Mouse (Mus musculus): Measurements from ENCODE around the gene Slc2a2. TPM values are rescaled to one million over a fixed set of nuclear protein-coding genes. Genes with fewer than 3 reads are reported as not detected.
"Not testable (repeated sequence)": the region's sequence is repeated elsewhere in the genome, so short reads cannot be mapped to it uniquely, and the experiment has no call there.

Slc2a2 gene
- polyA plus RNA-seq, 1 experiment from 2014 or later = 0.05 TPM

GRCm38 (mm10) chr3:28740353-28740752 lies 42.6 kb downstream of the Slc2a2 start:
- WGBS = 32% methylated on average over 6 of the region's 6 CpGs
- no peaks in the 10 kb centered on the region for H3K4me1 ChIP-seq
- H3K9ac ChIP-seq = no peak overlapping the region
- no peaks in the 10 kb centered on the region for H3K9me3 ChIP-seq
- no peak overlapping the region for H3K4me3 ChIP-seq
- H3K27me3 ChIP-seq = peaks cover 15% of the 10 kb centered on the region; the same call in 1 of the 2 replicates
- no peak for ATAC-seq (ENCODE audit: low FRiP score, low read depth)
- H3K27ac ChIP-seq = no peak overlapping the region
- H3K4me2 ChIP-seq (replicated peaks) = no peak overlapping the region
- H3K36me3 ChIP-seq = no peaks in the 10 kb centered on the region

GRCm38 (mm10) chr3:28743251-28743650 lies 45.5 kb downstream of the Slc2a2 start:
- ATAC-seq (ENCODE audit: low FRiP score, low read depth) = no peak
- WGBS = 49% methylated on average over 8 of the region's 8 CpGs
- Histone ChIP-seq H3K4me1 (peaks cover 4% of the 10 kb centered on the region), H3K27ac (no peak overlapping the region), H3K27me3 (peaks cover 19% of the 10 kb centered on the region; the same call in 1 of the 2 replicates), H3K9ac (no peak overlapping the region), H3K4me2 (replicated peaks) (no peak overlapping the region), H3K4me3 (no peak overlapping the region), H3K36me3 (no peaks in the 10 kb centered on the region), H3K9me3 (no peaks in the 10 kb centered on the region)

GRCm38 (mm10) chr3:28745835-28746483 lies 48.3 kb downstream of the Slc2a2 start:
- H3K9me3 ChIP-seq = no peaks in the 10 kb centered on the region
- no peak overlapping the region for H3K4me3 ChIP-seq
- H3K4me2 ChIP-seq (replicated peaks) = no peak overlapping the region
- WGBS = 28% methylated on average over 7 of the region's 7 CpGs
- ATAC-seq (ENCODE audit: low FRiP score, low read depth) = peak; percentile 84
- no peak overlapping the region for H3K27ac ChIP-seq
- H3K36me3 ChIP-seq = no peaks in the 10 kb centered on the region
- no peak overlapping the region for H3K9ac ChIP-seq
- H3K27me3 ChIP-seq = peaks cover 19% of the 10 kb centered on the region; the same call in 1 of the 2 replicates
- peaks cover 5% of the 10 kb centered on the region for H3K4me1 ChIP-seq

GRCm38 (mm10) chr3:28748151-28748550 lies 50.4 kb downstream of the Slc2a2 start:
- Histone ChIP-seq H3K4me1 (peaks cover 5% of the 10 kb centered on the region), H3K27me3 (peaks cover 17% of the 10 kb centered on the region; the same call in 1 of the 2 replicates), H3K36me3 (no peaks in the 10 kb centered on the region), H3K9me3 (no peaks in the 10 kb centered on the region), H3K4me3 (no peak overlapping the region), H3K27ac (no peak overlapping the region), H3K4me2 (replicated peaks) (no peak overlapping the region), H3K9ac (no peak overlapping the region)
- WGBS = 51% methylated on average over 3 of the region's 3 CpGs
- no peak for ATAC-seq (ENCODE audit: low FRiP score, low read depth)

GRCm38 (mm10) chr3:28748956-28749355 lies 51.3 kb downstream of the Slc2a2 start:
- Histone ChIP-seq H3K4me3 (no peak overlapping the region), H3K27ac (no peak overlapping the region), H3K4me2 (replicated peaks) (no peak overlapping the region), H3K9me3 (no peaks in the 10 kb centered on the region), H3K4me1 (peaks cover 5% of the 10 kb centered on the region), H3K27me3 (peaks cover 8% of the 10 kb centered on the region; the same call in 1 of the 2 replicates), H3K36me3 (no peaks in the 10 kb centered on the region), H3K9ac (no peak overlapping the region)
- ATAC-seq (ENCODE audit: low FRiP score, low read depth) = no peak

GRCm38 (mm10) chr3:28755477-28755876 lies 57.8 kb downstream of the Slc2a2 start:
- Histone ChIP-seq H3K4me1 (no peaks in the 10 kb centered on the region), H3K4me3 (no peak overlapping the region), H3K36me3 (no peaks in the 10 kb centered on the region), H3K27ac (no peak overlapping the region), H3K27me3 (no peaks in the 10 kb centered on the region), H3K4me2 (replicated peaks) (no peak overlapping the region), H3K9me3 (no peaks in the 10 kb centered on the region), H3K9ac (no peak overlapping the region)
- no peak for ATAC-seq (ENCODE audit: low FRiP score, low read depth)
- 78% methylated on average over 7 of the region's 7 CpGs for WGBS

- Histone ChIP-seq H3K4me1 (no peaks in the 10 kb centered on the region), H3K4me2 (replicated peaks) (no peak overlapping the region), H3K9me3 (no peaks in the 10 kb centered on the region), H3K9ac (no peak overlapping the region), H3K27me3 (no peaks in the 10 kb centered on the region), H3K4me3 (no peak overlapping the region), H3K36me3 (no peaks in the 10 kb centered on the region), H3K27ac (no peak overlapping the region)
- WGBS = 57% methylated on average over 8 of the region's 8 CpGs
- ATAC-seq (ENCODE audit: low FRiP score, low read depth) = no peak
Observed at GRCm38 (mm10) chr3:28761225-28761789, 63.6 kb downstream of the Slc2a2 start.

- whole genome bisulfite sequencing = 88% methylated on average over 4 of the region's 4 CpGs
- Histone ChIP-seq H3K9me3 (no peaks in the 10 kb centered on the region; the same call in 1 of the 2 replicates), H3K4me3 (no peak overlapping the region), H3K27ac (no peak overlapping the region), H3K4me1 (no peaks in the 10 kb centered on the region), H3K4me2 (replicated peaks) (no peak overlapping the region), H3K9ac (no peak overlapping the region), H3K27me3 (no peaks in the 10 kb centered on the region), H3K36me3 (no peaks in the 10 kb centered on the region)
- no peak for ATAC-seq (ENCODE audit: low FRiP score, low read depth)
Observed at GRCm38 (mm10) chr3:28766935-28767334, 69.2 kb downstream of the Slc2a2 start.

GRCm38 (mm10) chr3:28768222-28768621 lies 70.5 kb downstream of the Slc2a2 start:
- Histone ChIP-seq H3K9me3 (no peaks in the 10 kb centered on the region; the same call in 1 of the 2 replicates), H3K9ac (no peak overlapping the region), H3K27ac (no peak overlapping the region), H3K36me3 (no peaks in the 10 kb centered on the region), H3K4me2 (replicated peaks) (no peak overlapping the region), H3K4me1 (no peaks in the 10 kb centered on the region), H3K27me3 (no peaks in the 10 kb centered on the region), H3K4me3 (no peak overlapping the region)
- ATAC-seq (ENCODE audit: low FRiP score, low read depth) = no peak
- 53% methylated on average over 3 of the region's 3 CpGs for WGBS

- not testable (repeated sequence) for H3K4me1 ChIP-seq; H3K4me3 ChIP-seq; H3K9ac ChIP-seq; H3K36me3 ChIP-seq; H3K9me3 ChIP-seq; H3K27me3 ChIP-seq; H3K4me2 ChIP-seq (replicated peaks); H3K27ac ChIP-seq; ATAC-seq (ENCODE audit: low FRiP score, low read depth)
- 55% methylated on average over 4 of the region's 4 CpGs for WGBS
Observed at GRCm38 (mm10) chr3:28772919-28773318, 75.2 kb downstream of the Slc2a2 start.

- 84% methylated on average over 7 of the region's 7 CpGs for WGBS
- Histone ChIP-seq H3K4me3 (no peak overlapping the region), H3K27ac (no peak overlapping the region), H3K9ac (no peak overlapping the region), H3K36me3 (no peaks in the 10 kb centered on the region), H3K4me1 (no peaks in the 10 kb centered on the region), H3K9me3 (no peaks in the 10 kb centered on the region; the same call in 1 of the 2 replicates), H3K27me3 (no peaks in the 10 kb centered on the region), H3K4me2 (replicated peaks) (no peak overlapping the region)
- no peak for ATAC-seq (ENCODE audit: low FRiP score, low read depth)
Observed at GRCm38 (mm10) chr3:28775361-28775760, 77.7 kb downstream of the Slc2a2 start.

GRCm38 (mm10) chr3:28775958-28776357 lies 78.3 kb downstream of the Slc2a2 start:
- no peaks in the 10 kb centered on the region for H3K27me3 ChIP-seq
- no peak for ATAC-seq (ENCODE audit: low FRiP score, low read depth)
- 84% methylated on average over 1 of the region's 1 CpGs for WGBS
- no peak overlapping the region for H3K4me3 ChIP-seq
- no peaks in the 10 kb centered on the region for H3K9me3 ChIP-seq
- H3K4me2 ChIP-seq (replicated peaks) = no peak overlapping the region
- no peak overlapping the region for H3K27ac ChIP-seq
- H3K4me1 ChIP-seq = no peaks in the 10 kb centered on the region
- H3K9ac ChIP-seq = no peak overlapping the region
- no peaks in the 10 kb centered on the region for H3K36me3 ChIP-seq

GRCm38 (mm10) chr3:28776491-28776890 lies 78.8 kb downstream of the Slc2a2 start:
- ATAC-seq (ENCODE audit: low FRiP score, low read depth) = no peak
- WGBS = 68% methylated on average over 1 of the region's 1 CpGs
- Histone ChIP-seq H3K36me3 (no peaks in the 10 kb centered on the region), H3K4me2 (replicated peaks) (no peak overlapping the region), H3K4me1 (no peaks in the 10 kb centered on the region), H3K9me3 (no peaks in the 10 kb centered on the region), H3K27me3 (no peaks in the 10 kb centered on the region), H3K4me3 (no peak overlapping the region), H3K27ac (no peak overlapping the region), H3K9ac (no peak overlapping the region)

All from limb, embryonic 13.5 days (tissue).